Mouse (Mus musculus) liver, embryonic 16.5 days (tissue): ENCODE data around the gene Tmem170. TPM values are rescaled to one million over a fixed set of nuclear protein-coding genes. Genes with fewer than 3 reads are reported as not detected.

Source experiments
- ATAC-seq: fragments of 200-750 bp; cut with Nextera tagmentation; 2 replicates; pipeline ENCODE4 v1.8.0; 2017; ENCODE audit warnings: low read depth, mild to moderate bottlenecking, moderate number of reproducible peaks, moderate library complexity
- H3K27ac ChIP-seq: fragments of 300-500 bp; sonication (generic); 2 replicates; pipeline ENCODE4 v1.5.1; 2014; ENCODE audit warnings: mild to moderate bottlenecking, low read length
- H3K27me3 ChIP-seq: fragments of 300-500 bp; sonication (generic); 2 replicates; pipeline ENCODE4 v1.6.1; 2014; ENCODE audit warnings: low read depth, low read length, mixed read lengths; ENCODE audit not compliant: control insufficient read depth, insufficient read depth
- H3K36me3 ChIP-seq: fragments of 300-500 bp; sonication (generic); 2 replicates; pipeline ENCODE4 v1.6.1; 2014; ENCODE audit warnings: mild to moderate bottlenecking; ENCODE audit not compliant: control insufficient read depth, insufficient read depth
- H3K4me1 ChIP-seq: fragments of 300-500 bp; sonication (generic); 2 replicates; pipeline ENCODE4 v1.6.1; 2014; ENCODE audit warnings: low read depth, low read length, mixed read lengths; ENCODE audit not compliant: control insufficient read depth
- H3K4me2 ChIP-seq: fragments of 300-500 bp; sonication (generic); 2 replicates; pipeline ENCODE4 v1.6.1; 2014; ENCODE audit warnings: low read depth, low read length, mixed read lengths
- H3K4me3 ChIP-seq: fragments of 300-500 bp; sonication (generic); 2 replicates; pipeline ENCODE4 v1.5.1; 2014; ENCODE audit warnings: low read depth, mild to moderate bottlenecking, low read length
- H3K9ac ChIP-seq: fragments of 300-500 bp; sonication (generic); 2 replicates; pipeline ENCODE4 v1.6.1; 2014; ENCODE audit warnings: low read depth, low read length
- H3K9me3 ChIP-seq: fragments of 300-500 bp; sonication (generic); replicated peaks from 2 replicates; pipeline ENCODE4 v1.6.1; 2016; ENCODE audit warnings: low read length; ENCODE audit not compliant: control insufficient read depth
- WGBS: fragments of 180-500 bp; shearing (Covaris S2); extraction: QIAGEN DNeasy Blood & Tissue Kit; methylation state at CpG from one replicate; pipeline ENCODE4 v1.1.7; 2014; ENCODE audit not compliant: insufficient replicate concordance; 5-methylcytosine and 5-hydroxymethylcytosine counted together
- polyA plus RNA-seq: library from polyadenylated mRNA; unstranded; fragments of >200 nt; fragmentation: Nextera tagmentation; extraction: Ambion mirVana; gene quantifications from 2 replicates; pipeline ENCODE4 v1.2.1, GENCODE M21; 2015

Gene Tmem170
- polyA plus RNA-seq, 1 experiment from 2014 or later, result 4.2 TPM

GRCm38 (mm10) chr8:111815078-111815477, 61.5 kb downstream of the Tmem170 start:
- H3K9me3 ChIP-seq, result no peaks in the 10 kb centered on the region
- H3K4me3 ChIP-seq, result no peak overlapping the region
- ATAC-seq, result no peak
- H3K4me1 ChIP-seq, result no peaks in the 10 kb centered on the region
- H3K27me3 ChIP-seq, result no peaks in the 10 kb centered on the region
- H3K4me2 ChIP-seq, result no peak overlapping the region
- no peak overlapping the region for H3K27ac ChIP-seq
- H3K36me3 ChIP-seq, result no peaks in the 10 kb centered on the region
- 73% methylated on average over 4 of the region's 4 CpGs for WGBS
- no peak overlapping the region for H3K9ac ChIP-seq

GRCm38 (mm10) chr8:111813818-111814217, 62.7 kb downstream of the Tmem170 start:
- Histone ChIP-seq H3K9me3 (no peaks in the 10 kb centered on the region), H3K36me3 (no peaks in the 10 kb centered on the region), H3K4me1 (no peaks in the 10 kb centered on the region), H3K27ac (no peak overlapping the region), H3K4me3 (no peak overlapping the region), H3K27me3 (no peaks in the 10 kb centered on the region), H3K9ac (no peak overlapping the region), H3K4me2 (no peak overlapping the region)
- WGBS, result 84% methylated on average over 9 of the region's 9 CpGs
- ATAC-seq, result no peak

Other genes with a start within 250 kb of the Tmem170 start
- 0.34 and 0.57 TPM in 2 replicates for gene Ldhd, start 246.4 kb downstream of the Tmem170 start, polyA plus RNA-seq
- 4.0 and 5.0 TPM in 2 replicates for gene Zfp1, start 233.3 kb downstream of the Tmem170 start, polyA plus RNA-seq
- 7.7 and 58.8 TPM in 2 replicates for gene Ctrb1, start 185.7 kb downstream of the Tmem170 start, polyA plus RNA-seq
- gene Bcar1, start 132.9 kb downstream of the Tmem170 start, polyA plus RNA-seq, result 9.5 and 13.1 TPM in 2 replicates
- 63.2 and 67.8 TPM in 2 replicates for gene Cfdp1, start 22.5 kb downstream of the Tmem170 start, polyA plus RNA-seq
- 0.04 TPM in 1 of 2 replicates, not detected in the other for gene Chst5, start 33.7 kb upstream of the Tmem170 start, polyA plus RNA-seq
- 1.6 and 1.8 TPM in 2 replicates for gene Tmem231, start 57.1 kb upstream of the Tmem170 start, polyA plus RNA-seq
- 195 and 201 TPM in 2 replicates for gene Gabarapl2, start 64.0 kb upstream of the Tmem170 start, polyA plus RNA-seq
- gene Adat1, start 115.6 kb upstream of the Tmem170 start, polyA plus RNA-seq, result 3.0 and 3.3 TPM in 2 replicates
- gene Kars, start 134.6 kb upstream of the Tmem170 start, polyA plus RNA-seq, result 69.5 and 77.5 TPM in 2 replicates
- gene Terf2ip, start 134.6 kb upstream of the Tmem170 start, polyA plus RNA-seq, result 5.1 and 5.9 TPM in 2 replicates
- gene Gm6793, start 138.3 kb upstream of the Tmem170 start, polyA plus RNA-seq, result 0.09 TPM in 1 of 2 replicates, not detected in the other